Mouse (Mus musculus): ENCODE results near the gene Cldn14. TPM values are rescaled to one million over a fixed set of nuclear protein-coding genes. Genes with fewer than 3 reads are reported as not detected.
"Not testable (repeated sequence)": the region's sequence is repeated elsewhere in the genome, so short reads cannot be mapped to it uniquely, and the experiment has no call there.

Gene Cldn14
- polyA plus RNA-seq, 1 experiment = 72.7 TPM

DNA sequence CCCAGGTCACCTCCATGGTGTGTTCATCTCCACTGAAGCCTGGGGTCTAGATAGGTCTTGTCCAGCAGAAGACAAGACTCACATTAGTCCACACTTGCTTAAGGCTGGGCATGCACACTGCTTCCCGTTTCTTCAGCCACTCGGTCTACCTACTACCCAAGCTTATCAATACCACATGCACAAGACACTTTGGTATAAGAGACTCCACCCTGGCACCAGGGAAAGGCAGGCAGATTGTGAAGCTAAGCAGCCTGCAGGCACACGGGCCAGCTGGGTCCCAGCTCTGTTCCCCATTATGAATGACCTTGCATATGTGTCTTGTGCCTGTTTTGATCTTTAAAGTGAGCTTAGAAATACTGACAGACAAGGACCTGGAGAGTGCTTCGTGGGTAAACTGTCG lies 719 bp upstream of the Cldn14 start:
- DNase-seq (ENCODE audit: low read depth) = no peak

DNA sequence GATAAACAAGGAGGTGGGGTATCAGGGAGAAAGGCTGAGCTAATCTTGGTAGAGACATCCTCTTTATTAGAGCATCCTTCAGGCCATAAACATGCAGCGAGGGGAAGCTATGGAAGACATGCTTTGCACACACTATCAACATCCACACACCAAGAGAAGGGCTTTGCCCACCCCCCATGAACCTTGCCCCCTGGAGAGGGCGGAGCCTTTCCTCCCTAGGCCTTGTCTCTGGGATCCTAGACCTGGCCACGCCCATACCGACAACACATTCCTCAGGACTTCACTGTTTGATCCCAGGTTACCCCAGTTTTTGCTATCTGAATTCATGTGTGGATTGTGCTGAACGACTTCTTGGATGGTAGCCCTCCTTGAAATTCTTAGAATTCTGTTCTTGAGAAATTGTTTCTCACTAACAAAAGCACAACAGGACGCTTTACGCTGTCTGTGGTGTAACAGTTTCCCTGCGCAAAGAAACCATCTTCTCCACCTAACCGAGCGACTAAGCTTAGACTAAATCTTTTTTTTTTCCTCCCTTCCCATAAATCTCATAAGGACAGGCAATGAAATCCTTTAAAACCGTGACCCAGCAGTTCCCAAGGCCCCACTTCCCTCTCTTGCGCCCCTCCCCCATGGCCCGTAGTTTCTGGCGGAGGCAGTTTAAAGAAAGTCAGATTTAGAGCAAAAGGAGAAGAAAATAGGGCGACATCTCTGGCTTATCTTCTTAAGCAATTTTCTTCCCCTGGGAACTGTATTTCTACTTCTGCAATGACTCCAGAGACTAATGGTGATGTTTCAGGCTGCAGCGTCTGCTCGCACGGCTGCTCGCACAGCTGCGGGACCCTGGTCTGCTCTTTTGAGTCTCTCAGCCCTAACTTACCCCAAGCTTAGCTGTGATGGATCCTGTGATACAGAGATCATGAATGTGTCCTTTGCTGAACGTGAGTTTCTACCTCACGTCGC lies 1.7 kb downstream of the Cldn14 start:
- DNase-seq (ENCODE audit: low read depth) = no peak

DNA sequence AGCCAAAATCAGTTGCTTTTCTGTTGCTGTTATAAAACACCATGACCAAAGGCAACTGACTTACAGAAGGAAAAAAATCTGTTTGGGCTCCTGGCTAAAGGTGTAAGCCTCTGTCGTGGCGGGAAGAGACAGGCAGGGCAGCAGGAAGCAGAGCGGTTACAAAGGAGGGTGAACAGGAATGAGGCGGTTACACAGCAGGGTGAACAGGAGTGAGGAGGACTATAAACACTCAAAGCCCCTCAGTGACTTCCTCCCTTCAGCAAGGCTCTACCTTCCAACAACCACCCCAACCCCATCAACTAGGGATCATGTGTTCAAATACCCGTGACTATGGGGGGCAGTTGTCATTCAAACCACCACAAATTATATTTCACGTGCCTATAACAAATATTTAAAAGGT lies 5.2 kb downstream of the Cldn14 start:
- no peak for DNase-seq (ENCODE audit: low read depth)

DNA sequence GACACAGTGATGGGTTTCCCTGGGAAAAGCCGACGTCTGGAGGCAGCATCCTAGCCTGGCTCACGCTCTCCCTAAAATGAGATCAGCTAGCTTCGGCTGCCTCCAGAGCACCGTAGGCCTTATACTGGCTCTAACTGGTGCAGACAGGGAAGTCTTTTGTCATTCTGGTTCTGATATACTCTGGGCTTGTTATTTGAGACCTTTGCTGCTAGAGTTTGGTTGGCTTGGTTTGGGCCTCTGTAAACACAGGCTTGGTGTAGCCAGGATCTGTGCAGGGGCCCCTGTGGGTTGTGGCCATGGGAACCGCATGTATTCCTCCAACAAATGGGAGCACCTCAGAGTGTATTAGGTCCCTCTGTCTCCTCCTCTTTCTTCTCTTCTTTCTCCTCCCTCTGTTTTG lies 7.3 kb downstream of the Cldn14 start:
- no peak for DNase-seq (ENCODE audit: low read depth)

DNA sequence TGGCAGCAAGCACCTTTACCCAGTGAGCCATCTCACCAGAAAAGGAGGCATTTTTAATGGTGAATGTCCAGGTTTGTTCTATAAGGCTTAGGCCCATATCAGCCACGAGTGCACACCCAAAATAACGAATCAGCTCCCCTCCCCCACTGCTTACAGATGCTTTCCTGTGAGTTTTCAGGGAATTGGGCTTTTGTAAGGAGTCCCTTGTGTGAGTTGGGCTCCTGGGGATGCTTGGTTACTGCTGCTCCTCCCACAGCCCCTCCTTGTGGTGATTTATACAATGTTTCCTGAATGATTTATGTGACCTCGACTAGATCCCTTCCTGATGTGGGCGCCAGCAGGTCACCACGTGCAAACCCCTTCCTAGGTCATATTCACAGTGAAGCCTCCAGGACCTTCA lies 9.7 kb downstream of the Cldn14 start:
- no peak for DNase-seq (ENCODE audit: low read depth)

DNA sequence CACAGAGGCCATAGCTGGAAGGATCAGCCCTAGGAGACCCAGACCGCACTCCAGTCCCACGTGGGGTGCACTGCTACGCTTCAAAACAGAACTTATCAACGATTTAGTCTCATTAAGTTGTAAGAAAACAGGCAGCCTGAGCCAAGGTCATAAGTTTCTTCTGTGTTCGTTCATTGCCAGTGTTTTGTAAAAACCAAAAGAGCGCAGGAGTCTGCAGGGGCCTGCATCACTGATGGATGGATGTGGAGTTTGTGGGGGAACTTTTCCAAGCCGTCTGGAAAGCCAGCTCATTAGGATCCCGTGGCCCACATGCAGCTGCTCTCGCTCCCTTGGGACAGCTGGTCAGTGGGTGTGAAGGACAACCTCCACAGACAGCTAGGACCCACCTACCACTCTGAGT lies 25.1 kb downstream of the Cldn14 start:
- no peak for DNase-seq (ENCODE audit: low read depth)

DNA sequence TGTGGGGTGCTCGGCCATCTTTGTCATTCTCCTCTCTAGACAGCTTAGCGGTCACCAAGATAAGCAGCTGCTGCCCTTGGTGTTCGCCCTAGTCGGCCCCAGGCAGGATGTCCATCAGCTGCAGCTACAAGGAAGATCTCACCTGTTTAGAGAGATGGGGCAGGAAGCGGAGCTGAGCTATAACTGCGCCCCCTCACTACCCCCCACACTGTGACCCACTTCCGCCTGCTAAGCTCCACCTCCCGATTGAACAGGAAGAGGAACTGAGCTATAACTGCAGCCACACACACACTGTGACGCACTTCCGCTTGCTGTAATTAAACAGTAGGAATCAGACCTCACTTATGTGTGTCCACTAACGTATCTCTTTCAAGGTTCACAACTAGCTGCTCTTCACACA lies 26.3 kb downstream of the Cldn14 start:
- DNase-seq (ENCODE audit: low read depth) = no peak

DNA sequence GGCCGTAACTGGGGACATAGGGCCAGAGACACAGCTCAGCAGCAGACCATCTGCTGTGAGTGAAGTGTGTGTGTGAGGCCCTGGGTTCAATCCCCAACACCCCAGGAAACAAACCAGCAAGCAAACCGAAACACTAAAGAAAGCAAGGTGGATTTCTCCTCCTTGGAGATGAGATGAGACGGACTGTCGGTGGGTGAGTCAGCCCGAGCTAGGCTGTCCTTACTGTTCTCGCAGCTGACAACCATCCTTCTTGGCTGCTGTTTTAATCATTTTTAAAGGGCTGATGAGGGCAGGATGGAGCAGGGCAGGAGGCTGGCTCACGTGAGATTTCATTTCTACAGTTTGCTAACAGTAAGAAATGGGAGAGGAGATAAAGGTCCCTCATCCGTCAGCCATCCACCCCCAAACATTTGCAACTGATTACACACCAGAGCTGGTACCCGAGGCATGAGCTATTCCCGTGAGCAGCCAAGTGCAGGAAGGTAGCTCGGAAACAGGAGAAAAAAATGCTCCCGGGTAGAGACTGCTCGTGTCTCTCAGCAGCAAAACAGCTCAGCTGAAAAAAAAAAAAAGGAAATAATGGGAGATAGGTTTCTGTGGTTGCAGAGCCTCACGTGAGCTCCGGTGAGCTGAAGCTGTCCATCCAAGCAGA lies 27.3 kb downstream of the Cldn14 start:
- DNase-seq (ENCODE audit: low read depth) = no peak

DNA sequence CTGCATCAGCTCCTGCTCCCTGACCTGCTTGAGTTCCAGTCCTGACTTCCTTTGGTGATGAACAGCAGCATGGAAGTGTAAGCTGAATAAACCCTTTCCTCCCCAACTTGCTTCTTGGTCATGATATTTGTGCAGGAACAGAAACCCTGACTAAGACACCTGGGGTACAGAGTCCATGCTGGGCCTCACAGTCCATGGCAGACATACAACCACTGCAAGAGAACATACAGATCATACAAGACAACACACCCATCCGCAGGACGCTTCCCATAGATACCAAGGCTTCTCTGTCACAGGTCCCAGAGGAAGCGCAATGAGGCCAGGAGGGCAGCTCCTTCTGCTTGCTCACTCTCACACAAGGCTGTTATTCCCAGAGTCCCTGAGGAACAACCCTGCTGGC lies 28.3 kb downstream of the Cldn14 start:
- not testable (repeated sequence) for DNase-seq (ENCODE audit: low read depth)

DNA sequence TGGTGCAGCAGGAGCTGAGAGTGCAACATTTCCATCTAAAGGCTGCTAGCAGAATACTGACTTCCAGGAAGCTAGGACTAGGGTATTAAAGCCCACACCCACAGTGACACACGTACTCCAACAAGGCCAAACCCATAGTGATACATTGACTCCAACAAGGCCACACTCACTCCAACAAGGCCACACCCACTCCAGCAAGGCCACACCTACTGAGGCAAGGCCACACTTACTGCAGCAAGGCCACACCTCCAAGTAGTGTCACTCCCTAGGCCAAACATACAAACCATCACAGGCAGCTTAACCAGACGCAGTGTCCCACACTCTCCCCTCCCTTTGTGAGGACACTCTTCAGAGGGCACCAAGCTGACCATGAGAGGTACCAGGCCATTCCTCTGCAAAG lies 29.3 kb downstream of the Cldn14 start:
- DNase-seq (ENCODE audit: low read depth) = no peak

DNA sequence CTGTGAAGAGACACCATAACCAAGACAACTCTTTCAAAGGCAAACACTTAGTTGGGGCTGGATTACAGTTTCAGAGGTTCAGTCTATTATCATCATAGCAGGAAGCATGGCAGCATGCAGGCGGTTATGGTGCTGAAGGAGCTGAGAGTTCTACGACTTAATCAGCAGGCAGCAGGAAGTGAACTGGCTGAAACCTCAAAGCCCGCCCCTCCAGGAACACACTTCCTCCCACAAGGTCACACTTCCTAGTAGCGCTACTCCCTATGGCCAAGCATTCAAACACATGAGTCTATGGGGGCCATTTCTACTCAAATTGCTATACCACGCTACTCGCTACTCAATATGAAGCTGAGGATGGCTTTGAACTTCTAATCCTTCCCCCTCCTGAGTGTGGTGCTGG lies 31.1 kb downstream of the Cldn14 start:
- no peak for DNase-seq (ENCODE audit: low read depth)

DNA sequence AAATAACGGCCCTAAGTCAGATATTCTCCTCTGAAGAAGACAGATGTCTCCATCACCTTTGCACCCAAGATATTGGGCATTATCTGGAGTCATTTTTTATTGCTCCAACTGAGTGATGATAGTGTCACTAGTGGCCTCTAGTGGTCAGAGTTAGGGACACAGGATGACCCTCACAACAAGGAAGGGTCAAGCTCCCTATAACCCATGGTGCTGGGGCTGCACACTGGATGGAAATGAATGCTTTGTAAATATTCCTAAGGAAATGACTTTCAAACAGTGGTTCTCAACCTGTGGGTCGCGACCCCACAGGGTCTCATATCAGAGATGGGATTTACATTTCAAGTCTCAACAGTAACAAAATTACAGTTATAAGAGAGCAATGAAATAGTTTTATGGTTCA lies 31.7 kb downstream of the Cldn14 start:
- no peak for DNase-seq (ENCODE audit: low read depth)

DNA sequence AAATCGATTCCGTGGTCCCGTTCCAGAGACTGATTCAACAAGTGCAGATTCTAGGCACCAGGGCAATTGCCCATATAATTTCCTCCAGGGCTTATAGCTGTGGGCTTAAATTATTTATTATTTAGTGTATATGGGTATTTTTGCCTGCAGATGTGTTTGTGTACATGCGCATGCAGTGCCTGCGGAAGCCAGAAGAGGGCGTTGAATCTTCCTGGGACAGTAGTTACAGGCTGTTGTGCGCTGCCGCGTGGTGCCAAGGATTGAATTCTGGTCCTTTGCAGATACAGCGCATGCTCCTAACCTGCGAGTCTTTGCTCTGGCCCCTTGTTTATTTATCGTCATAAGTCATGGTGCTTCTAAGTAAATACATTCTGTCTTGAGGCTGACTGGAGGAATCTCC lies 33.2 kb downstream of the Cldn14 start:
- DNase-seq (ENCODE audit: low read depth) = no peak

DNA sequence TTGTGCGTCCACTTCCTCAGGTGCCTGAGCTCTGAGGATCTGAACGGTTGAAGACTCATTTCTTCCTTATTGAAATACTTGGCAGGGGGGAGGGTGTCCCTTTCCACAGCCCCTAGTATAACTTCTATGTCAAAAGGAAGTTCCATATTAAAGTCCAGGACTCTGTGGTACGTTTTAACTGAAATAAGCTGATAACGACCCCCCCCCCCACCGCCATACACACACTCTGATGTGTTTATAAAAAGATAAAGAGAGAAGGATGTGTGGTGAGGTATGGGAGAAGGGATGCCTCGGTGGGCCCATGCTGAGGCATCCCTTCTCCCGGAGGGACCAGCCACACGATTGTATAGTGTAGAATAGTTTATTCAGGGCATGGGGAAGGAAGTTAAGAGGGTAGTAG lies 34.4 kb downstream of the Cldn14 start:
- DNase-seq (ENCODE audit: low read depth) = no peak

DNA sequence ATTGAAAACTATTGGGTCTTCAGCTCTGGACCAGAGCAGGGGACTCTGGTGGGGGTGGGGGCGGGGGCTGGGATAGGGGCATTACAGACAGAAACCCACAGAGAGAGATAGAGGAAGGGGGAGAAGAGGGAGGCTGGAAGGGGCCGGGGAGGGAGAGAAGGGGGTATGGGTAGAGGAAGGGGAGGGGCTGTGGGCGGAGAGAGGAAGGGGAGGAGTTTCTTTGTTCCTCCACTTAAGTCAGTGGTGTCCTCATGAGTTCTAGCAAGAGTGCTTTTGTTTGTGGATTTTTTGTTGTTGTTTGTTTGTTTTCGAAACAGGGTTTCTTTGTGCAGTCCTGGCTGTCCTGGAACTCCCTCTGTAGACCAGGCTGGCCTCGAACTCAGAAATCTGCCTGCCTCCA lies 35.1 kb downstream of the Cldn14 start:
- DNase-seq (ENCODE audit: low read depth) = no peak

DNA sequence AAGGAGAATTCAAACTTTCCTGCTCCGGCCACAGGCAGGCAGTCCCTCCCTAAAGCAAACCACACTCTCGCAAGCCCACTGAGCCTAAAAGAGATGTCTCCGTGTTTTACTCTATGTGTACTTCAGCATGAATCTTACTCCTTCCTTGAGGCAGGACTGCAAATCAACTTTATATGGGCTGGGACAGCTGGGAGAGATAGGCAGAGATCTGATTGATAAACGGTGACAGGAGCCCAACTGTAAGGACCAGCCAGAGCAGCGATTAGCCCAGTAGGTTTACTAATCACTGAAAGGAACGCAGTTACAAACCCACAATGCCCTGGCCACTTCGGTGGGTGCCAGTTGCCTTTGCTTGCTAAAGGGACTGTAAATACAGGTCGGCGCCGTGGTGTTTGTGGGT lies 35.5 kb downstream of the Cldn14 start:
- no peak for DNase-seq (ENCODE audit: low read depth)

DNA sequence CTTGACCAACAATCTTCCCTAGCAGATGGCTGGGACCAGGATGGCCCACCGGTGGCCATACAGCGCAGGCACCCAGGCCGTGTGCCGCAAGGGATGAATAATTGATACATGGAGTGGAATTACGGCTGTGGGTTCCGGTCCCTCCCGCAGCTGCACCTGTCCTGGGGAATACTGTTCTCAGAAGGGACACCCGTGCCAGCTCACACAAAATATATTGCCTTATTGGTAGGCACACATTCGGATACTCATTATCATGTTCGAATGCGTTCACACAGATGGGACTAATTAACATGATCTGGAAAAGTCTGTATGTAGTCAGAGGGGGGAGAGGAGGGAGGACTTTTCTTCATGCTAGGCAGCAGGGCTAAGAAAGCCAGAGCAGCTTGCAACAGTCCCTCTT lies 37.6 kb downstream of the Cldn14 start:
- DNase-seq (ENCODE audit: low read depth) = no peak

DNA sequence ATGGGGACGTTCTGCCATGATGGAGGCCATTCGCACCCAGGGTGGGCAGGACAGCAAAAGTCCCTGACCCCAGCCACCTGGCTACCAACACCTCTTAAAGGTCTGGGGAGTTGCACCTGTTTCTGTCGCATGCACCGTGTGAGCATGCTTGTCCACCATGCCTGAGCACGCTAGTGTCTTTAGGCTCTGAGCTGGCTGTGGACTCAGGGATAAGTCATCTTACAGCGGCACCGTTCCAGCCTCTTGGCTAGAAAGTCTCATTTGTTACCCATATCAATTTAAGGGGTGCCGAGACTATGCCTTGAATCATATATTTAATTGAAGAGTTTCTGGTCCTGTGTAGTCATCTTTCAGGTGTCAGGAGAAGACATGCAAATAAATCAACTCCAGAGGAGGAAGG lies 40.7 kb downstream of the Cldn14 start:
- DNase-seq (ENCODE audit: low read depth) = no peak

DNA sequence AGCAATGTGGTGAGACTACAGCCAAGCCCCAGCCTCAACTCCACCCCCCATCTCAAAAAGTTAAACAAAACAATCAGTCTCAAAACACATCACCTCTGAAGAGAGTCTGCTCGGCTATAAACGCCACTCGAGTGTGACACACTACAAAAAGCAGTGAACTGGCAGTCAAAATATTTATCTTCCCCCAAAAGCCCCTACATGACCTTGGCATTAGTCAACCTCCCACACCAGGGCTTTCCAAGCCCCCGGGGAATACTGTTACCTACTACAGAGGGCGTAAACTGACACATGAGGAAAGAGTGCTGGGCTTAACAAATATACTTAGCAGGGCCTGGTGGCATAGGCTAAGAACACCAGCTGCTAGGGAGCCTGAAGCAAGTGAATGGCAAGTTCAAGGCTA lies 46.4 kb downstream of the Cldn14 start:
- peak; percentile 9 for DNase-seq (ENCODE audit: low read depth)

DNA sequence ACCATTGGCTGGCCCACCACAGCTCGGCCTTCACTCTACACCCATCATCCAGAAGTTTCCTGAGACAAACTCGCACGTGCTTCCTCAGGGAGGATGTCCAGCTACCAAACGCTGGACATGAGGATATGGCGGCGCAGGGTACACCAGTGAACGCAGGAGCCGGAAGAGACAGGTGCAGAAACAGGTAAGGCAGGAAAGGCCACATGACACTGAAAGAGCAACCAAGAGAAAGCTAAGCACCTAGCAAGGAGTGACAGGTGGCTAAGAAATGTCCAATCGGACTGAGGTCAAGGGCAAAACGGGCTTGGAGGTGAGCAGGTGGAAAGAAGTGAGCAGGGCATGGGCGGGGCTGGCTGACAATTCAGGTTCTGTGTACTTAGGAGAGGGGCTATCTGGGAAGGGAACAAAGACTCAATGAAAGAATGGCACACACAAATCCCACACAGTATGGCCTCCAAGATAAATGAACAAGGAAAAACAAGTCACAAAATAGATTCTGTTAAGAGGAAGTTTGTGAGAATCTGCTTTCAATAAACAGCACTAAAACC lies 47.5 kb downstream of the Cldn14 start:
- DNase-seq (ENCODE audit: low read depth) = no peak

DNA sequence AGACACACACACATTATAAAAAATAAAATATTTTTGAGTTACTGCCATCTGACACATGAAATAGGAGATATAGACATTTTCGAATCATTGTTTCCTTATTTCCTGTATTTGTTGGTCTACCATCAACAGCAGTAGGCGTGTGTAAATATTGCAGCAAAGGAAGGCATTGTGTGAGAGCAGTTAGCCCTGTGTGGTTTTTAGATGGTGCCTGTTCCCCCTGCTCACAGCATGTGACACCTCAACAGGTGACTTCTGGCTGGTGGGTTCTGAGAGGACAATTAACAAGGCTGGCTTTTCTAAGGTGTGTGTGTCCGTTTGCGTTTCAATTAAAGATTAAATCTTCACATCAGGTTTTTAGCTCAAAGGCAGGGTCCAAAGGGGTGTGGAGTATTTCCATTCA lies 48.1 kb downstream of the Cldn14 start:
- no peak for DNase-seq (ENCODE audit: low read depth)

DNA sequence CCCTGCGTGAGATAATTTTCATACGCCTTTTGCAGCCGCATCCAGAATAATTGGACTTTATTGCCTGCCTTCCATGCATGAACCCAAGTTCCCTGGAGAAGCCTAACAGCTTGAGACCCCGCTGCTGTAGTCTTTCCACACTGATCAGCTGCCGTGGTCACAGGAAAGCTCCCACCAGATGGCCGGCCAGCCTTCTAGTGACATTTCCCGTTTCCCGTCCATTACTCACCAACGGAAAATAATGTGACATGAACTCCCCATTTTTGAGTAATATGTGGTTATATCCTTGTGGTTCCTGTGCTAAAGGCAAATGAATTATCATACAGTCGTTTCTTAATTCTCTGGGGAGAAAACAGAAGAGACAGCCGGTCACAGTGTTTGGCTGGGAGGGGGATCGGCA lies 51.2 kb downstream of the Cldn14 start:
- DNase-seq (ENCODE audit: low read depth) = no peak

DNA sequence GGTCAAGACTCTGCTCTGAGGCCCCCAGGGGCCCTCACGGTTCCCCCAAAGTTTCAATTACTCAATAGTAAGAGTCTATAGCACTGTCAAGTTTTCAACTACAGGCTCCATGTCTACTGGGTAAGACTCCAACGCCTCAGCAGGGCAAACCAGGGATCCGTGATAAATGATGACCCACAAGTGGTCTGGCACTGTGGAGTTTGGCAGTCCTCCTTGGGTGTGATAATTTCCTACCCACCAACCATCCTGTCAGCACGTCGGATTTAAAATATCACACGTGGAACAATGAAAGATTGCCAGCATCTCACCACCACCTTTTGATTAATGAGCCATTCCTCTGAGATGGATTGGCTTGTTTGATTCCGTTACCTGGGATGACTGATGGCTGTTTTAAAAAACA lies 51.7 kb downstream of the Cldn14 start:
- no peak for DNase-seq (ENCODE audit: low read depth)

Data from gonadal fat pad, adult 2 months (tissue).